Mouse (Mus musculus) thymus, postnatal 4 days (tissue): ENCODE measurements around the gene Klf2.

Experiments
- DNase-seq: peaks from one replicate; pipeline ENCODE4 v3.0.0; 2021

The Klf2 gene

DNA sequence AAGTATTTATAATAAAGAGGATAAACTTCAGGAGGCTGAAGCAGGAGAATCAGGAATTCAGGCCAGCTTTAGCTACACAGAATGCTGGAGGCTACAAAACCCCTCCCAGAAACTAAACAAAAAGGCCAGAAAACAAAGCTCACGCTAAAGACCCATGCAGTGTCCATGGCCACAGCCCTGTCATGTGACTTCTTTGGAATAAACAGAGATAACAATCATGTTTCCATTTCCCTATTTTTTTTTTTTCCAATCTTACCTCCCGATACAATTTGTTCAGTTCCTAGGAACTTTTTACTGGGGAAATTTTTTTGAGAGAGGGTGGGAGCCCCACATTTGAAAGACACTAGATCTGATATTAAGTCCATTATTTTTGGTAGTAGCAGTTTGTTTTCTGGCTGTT is 17.4 kb downstream of the Klf2 start:
- DNase-seq, result no peak

DNA sequence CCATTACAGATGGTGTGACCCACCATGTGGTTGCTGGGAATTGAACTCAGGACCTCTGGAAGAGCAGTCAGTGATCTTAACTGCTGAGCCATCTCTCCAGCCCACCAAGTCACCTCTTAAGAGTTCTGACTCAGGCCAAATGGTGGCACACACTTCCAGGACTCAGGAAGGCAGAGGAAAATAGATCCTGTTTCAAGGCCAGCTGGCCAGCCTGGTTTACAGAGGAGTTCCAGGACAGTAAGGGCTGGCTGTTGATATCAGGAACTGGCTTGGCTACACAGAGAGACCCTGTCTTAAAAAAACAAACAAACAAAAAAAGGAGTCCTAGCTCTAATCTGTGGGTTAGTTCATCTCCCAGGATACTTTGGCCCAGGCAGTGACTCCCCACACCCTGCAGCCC is 18.2 kb downstream of the Klf2 start:
- no peak for DNase-seq

DNA sequence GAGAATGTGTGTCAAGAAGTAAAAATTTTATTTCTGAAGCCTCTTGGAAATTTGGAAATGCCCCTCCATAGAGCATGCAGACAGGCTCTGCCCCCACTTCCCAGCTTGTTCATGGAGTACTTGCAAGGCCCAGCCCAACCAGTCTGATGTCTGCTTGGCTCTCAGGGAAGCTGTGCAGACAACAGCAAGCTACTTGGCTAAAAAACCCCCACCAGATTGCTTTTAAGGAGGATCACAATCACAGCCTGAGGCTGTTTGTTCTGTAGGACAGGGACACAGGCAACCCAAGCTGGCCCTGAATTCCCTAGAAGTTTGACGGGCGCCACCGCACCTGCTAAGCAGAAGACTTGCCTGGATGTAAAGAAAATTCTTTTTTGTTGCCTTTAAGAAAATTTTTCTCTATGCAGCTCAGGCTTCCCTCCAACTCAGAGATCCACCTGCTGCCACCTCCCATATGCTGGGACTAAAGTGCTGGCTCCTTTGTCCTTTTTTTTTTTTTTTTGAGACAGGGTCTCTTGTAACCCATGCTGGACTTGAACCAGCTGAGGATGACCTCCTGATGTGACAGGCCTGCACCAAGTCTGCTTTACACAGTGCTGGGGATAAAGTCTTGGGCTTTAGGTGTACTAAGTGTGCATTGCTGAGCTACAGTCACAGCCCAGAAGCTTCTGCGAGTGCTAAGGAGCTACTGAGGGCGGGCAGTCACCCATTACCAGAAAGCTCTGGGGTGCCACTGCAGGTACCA is 23.9 kb downstream of the Klf2 start:
- no peak for DNase-seq

- DNase-seq, result no peak
Observed at GRCm38 (mm10) chr8:72343725-72344124, 24.9 kb downstream of the Klf2 start.

DNA sequence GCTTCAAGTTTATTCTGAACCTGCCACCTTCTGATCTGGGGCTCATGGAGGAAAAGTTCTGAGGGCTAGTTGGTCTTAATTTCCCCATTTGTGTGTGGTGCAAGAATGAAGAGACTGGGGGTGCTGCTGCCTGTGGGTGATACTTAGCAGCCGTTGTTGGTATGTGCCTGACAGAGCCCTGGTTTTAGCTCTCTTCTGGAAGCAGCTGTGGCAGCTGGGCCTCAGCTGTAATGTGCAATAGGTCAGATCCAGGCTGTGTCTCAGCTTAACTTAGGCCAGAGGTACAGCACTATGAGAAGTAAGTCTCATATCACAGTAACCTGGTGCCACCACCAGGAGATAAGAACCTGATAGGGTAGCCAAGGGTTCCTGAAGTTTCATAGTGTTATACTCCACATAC is 28.7 kb downstream of the Klf2 start:
- no peak for DNase-seq

GRCm38 (mm10) chr8:72348114-72348513 is 29.3 kb downstream of the Klf2 start:
- peak; percentile 35 for DNase-seq

- DNase-seq, result no peak
Observed at GRCm38 (mm10) chr8:72348956-72349355, 30.1 kb downstream of the Klf2 start.

GRCm38 (mm10) chr8:72349838-72350237 is 31.0 kb downstream of the Klf2 start:
- DNase-seq, result peak; percentile 34

DNA sequence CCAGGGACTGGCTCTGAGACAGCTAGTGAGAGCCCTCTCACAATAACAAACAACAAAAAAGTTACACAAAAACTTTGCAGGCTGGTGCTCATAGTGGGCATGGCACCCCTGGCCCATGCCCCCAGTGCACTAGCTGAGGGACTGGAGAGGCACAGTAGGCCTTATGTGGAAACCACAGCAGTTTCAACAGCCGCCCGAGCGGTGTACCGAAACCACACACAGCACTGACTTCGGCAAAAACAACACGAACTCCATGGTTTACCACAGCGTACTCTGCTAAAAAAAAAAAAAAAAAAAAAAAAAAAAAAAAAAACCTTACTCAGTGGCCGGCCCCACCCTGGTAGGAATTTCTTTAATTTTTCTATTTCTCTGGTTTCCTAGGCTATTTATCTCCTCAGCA is 31.9 kb downstream of the Klf2 start:
- DNase-seq, result peak; percentile 71

- no peak for DNase-seq
Observed at GRCm38 (mm10) chr8:72351405-72352005, 32.7 kb downstream of the Klf2 start.

DNA sequence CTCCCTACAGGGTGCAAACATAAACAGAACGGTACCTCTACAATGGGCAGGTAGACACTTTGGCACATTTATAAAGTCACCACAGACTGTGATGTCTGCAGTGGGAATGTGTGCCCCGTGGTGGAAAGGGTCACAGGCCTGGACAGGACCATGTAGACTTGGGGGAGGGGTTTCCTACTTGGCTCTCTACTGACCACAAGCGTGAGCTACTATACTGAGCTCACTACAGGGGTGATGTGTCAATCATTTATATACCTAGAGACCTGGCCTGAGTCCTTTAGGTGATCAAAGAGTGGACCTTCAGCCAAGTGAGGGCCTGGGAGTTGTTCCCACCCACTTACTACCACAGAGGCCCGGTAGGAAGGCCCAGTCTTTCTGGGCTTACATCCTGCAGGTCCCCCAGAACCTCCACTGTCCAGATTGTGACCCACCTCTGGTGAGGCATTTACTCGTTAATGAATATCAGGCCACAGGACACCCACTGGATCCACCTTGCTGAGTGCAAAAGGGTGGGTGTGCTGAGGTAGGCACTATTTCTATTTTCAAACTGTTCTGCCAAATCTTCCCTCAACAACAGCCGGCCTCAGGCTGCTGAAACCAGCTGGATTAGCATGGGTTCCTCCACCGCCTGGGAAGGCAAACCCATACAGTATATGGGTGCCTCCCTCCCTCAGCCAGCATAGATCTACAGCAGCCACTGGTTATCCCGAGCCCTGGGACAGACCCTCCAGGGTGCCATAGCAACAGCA is 34.3 kb downstream of the Klf2 start:
- no peak for DNase-seq

DNA sequence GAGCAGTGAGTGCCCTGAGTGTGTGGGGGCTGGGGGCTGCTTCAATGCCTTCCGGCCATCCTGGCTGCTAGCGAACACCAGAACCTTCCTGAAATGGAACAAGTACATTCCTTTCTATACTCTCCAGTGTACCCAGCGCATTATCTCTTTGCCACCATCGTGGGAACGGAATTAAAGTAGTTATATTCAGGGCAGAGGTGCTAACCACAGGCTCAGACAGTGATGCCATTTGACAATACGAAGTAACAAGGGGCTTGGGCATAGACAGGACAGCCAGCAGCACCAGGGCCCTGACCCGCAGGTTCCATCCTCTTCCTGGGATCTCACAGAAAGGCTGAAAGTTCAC is 34.8 kb downstream of the Klf2 start:
- peak; percentile 40 for DNase-seq

GRCm38 (mm10) chr8:72354272-72354671 is 35.4 kb downstream of the Klf2 start:
- peak; percentile 80 for DNase-seq

GRCm38 (mm10) chr8:72356593-72356992 is 37.8 kb downstream of the Klf2 start:
- no peak for DNase-seq

DNA sequence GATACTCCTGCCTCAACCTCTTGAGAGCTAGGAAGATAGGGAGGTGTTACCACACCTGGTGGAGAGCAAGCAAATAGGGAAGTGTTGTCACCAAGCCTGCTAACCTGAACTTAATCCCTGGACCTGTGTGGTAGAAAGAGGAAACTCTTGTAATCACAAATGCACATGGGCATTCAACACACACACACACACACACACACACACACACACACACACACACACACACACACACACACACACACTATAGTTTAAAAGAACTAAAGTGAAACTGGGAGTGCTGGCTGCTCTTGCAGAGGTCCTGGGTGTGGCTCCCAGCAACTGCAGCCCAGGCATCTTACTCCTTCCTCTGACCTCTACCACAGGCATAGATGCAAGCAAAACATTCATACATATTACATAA is 41.3 kb downstream of the Klf2 start:
- no peak for DNase-seq

- DNase-seq, result no peak
Observed at GRCm38 (mm10) chr8:72362754-72363153, 43.9 kb downstream of the Klf2 start.

DNA sequence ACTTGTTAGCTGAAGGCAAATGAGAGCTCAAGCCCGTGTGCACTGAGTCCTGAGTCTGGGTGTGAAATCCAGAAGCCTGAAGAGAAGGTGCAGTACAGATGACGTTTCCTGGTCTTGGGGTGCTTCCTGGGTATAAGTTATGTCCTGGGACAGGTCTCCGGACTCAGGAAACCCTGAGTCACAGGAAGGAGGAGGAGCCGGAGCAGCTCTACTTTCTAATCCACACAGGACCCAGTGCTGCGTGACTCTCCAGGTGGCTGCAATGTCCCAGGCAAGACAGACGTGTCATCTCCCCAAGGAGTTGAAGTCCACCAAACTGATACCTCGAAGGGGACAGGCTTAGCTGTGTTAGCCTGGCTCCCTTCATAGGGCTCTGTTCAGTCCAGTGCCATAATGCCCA is 44.6 kb downstream of the Klf2 start:
- DNase-seq, result no peak

- peak; percentile 19 for DNase-seq
Observed at GRCm38 (mm10) chr8:72365016-72365415, 46.2 kb downstream of the Klf2 start.

DNA sequence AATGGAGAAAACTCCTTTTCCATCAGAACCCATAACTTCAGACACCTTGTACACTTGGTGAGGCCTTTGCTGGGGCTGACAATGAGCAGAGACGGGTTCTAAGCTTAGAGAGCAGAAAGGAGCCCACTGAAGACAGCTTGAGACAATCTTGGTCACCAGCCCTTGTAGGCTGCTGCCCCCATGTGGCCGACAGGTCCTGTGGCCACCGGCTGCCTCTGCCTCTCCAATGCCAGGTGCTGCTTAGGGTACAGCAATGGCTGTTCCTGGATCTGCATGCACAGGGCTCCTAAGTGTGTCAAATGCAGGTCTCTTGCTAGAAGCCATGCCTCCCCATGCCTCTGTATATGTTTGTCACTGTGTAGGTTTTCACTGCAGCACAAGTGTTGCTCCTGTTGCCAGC is 47.0 kb downstream of the Klf2 start:
- DNase-seq, result peak; percentile 95

DNA sequence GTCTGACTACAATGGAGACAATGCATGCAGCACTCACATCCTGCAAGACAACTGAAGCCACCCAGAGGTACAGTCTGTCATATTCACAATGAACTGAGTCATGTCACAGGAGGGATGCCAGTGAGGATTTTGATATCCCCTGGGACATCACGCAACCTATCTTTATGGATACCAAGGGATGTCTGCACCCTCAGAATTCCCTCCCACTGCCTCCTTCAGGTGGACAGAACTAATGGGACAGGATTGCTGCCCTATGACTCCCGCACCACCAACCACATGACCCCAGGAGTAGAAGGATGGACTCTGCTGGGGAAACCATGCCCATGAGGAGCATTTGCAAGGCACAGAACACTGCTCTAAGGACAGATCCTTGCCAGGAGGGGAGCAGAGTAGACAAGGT is 47.6 kb downstream of the Klf2 start:
- no peak for DNase-seq
